Mouse (Mus musculus): ENCODE results near the gene Sertad4. TPM values are rescaled to one million over a fixed set of nuclear protein-coding genes. Genes with fewer than 3 reads are reported as not detected.

Sertad4 gene
- 10 to 100 TPM; 14.4 to 17.9 TPM for total RNA-seq (2021)

GRCm38 (mm10) chr1:192855474-192856230 is at the start of gene Sertad4:
Gene Sertad4, minus strand, starts transcription at chr1:192855756.
- DNase-seq (ENCODE audit: low spot score in 2 of 2) = peak; percentile 28 to 52
- intact Hi-C loops (cut with DNase I) = no loop called here

DNA sequence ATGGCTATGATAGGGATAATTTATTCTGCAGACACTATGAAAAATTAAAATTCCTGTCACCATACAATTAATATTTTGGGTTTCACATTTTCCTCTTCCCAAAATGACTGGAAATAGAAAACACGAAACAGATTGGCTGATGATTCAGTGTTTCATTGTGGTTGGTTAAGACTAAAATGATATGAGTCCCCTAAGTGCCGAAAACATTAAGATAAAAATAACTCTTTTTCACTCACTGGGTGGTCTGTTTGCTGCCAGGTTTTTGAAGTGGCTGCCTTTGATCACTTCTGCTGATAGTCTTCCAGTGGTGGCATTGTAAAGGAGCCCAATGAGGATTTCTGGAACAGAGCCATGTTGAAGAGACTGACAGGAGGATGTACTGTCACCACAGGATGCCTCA is 46.0 kb upstream of the Sertad4 start:
- intact Hi-C loops (cut with DNase I) = no loop called here
- no peak for DNase-seq (ENCODE audit: low spot score in 2 of 2)

GRCm38 (mm10) chr1:192900913-192901312 is 45.4 kb upstream of the Sertad4 start:
- intact Hi-C loops (cut with DNase I) = no loop called here
- DNase-seq (ENCODE audit: low spot score in 2 of 2) = no peak

GRCm38 (mm10) chr1:192898742-192899141 is 43.2 kb upstream of the Sertad4 start:
- DNase-seq (ENCODE audit: low spot score in 2 of 2) = no peak
- intact Hi-C loops (cut with DNase I) = no loop called here

GRCm38 (mm10) chr1:192897218-192897617 is 41.7 kb upstream of the Sertad4 start:
- no peak for DNase-seq (ENCODE audit: low spot score in 2 of 2)
- intact Hi-C loops (cut with DNase I) = no loop called here

DNA sequence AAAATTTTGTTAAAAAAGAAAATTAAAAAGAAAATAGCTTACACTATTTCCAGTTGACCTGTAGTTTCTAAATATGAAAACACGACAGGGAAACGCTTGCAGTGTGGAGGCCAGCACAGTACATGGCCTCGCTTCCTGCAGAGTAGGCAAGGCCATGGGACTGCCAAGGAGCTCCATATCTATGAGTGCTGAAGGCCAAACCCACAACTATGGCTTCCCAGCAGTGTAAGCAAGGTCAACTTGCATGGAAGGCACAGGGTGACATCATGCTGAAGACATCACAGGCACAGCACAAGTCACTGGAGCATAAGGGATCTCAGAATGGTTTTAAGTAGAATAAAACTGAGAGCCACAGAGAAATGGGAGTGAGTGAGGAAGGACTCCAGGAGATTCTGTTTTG is 40.5 kb upstream of the Sertad4 start:
- intact Hi-C loops (cut with DNase I) = no loop called here
- DNase-seq (ENCODE audit: low spot score in 2 of 2) = no peak

- intact Hi-C loops (cut with DNase I) = no loop called here
- no peak for DNase-seq (ENCODE audit: low spot score in 2 of 2)
Observed at GRCm38 (mm10) chr1:192890716-192891115, 35.2 kb upstream of the Sertad4 start.

GRCm38 (mm10) chr1:192882617-192883295 is 27.2 kb upstream of the Sertad4 start:
- DNase-seq (ENCODE audit: low spot score in 2 of 2) = no peak
- intact Hi-C loops (cut with DNase I) = no loop called here

- intact Hi-C loops (cut with DNase I) = no loop called here
- DNase-seq (ENCODE audit: low spot score in 2 of 2) = no peak
Observed at GRCm38 (mm10) chr1:192880130-192880529, 24.6 kb upstream of the Sertad4 start.

GRCm38 (mm10) chr1:192879086-192879580 is 23.6 kb upstream of the Sertad4 start:
- intact Hi-C loops (cut with DNase I) = no loop called here
- DNase-seq (ENCODE audit: low spot score in 2 of 2) = no peak

DNA sequence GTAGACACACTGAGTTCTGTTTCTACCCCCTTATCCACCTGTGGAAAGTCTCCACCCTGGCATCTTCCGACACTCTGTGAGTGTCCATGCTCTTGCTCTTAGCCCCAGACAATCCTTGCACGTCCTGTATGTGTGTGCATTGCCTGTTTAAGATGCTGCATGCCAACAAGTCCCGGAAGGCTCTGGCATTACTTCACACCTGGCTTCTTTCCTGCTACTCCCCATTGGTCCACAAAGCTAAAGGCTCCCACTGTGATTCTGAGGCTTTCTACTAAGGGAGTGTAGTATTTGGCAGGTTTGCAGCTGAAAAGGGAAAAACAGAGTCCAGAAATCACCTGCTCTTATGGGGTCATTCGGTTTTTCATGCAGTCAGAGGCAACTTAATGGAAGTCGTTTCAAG is 17.3 kb upstream of the Sertad4 start:
- DNase-seq (ENCODE audit: low spot score in 2 of 2) = no peak
- intact Hi-C loops (cut with DNase I) = no loop called here

DNA sequence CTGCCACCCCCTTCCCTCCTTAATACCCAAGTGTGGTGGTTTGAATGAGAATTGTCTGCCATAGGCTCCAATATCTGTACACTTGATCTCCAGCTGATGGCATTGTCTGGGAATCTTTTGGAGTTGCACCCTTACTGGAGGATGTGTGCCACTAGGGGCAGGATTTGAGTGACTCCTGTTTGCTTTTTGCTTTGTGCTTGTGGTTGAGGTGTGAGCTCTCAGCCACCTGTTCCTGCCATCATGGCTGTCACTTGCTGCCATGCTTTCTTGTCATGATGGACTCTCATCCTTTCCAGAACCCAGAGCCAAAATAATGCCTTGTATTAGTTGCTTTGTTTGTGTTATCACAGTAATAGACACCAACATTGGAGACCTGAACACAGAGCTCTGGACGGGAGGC is 14.2 kb upstream of the Sertad4 start:
- intact Hi-C loops (cut with DNase I) = no loop called here
- DNase-seq (ENCODE audit: low spot score in 2 of 2) = no peak

- intact Hi-C loops (cut with DNase I) = no loop called here
- DNase-seq (ENCODE audit: low spot score in 2 of 2) = no peak
Observed at GRCm38 (mm10) chr1:192864440-192864839, 8.9 kb upstream of the Sertad4 start.

- no peak for DNase-seq (ENCODE audit: low spot score in 2 of 2)
- intact Hi-C loops (cut with DNase I) = no loop called here
Observed at GRCm38 (mm10) chr1:192861305-192861960, 5.9 kb upstream of the Sertad4 start.

GRCm38 (mm10) chr1:192860273-192860672 is 4.7 kb upstream of the Sertad4 start:
- intact Hi-C loops (cut with DNase I) = no loop called here
- DNase-seq (ENCODE audit: low spot score in 2 of 2) = no peak

- intact Hi-C loops (cut with DNase I) = no loop called here
Observed at GRCm38 (mm10) chr1:192857582-192857981, 2.0 kb upstream of the Sertad4 start.

GRCm38 (mm10) chr1:192856931-192857330 is 1.4 kb upstream of the Sertad4 start:
- intact Hi-C loops (cut with DNase I) = no loop called here
- no peak for DNase-seq (ENCODE audit: low spot score in 2 of 2)

More at GRCm38 (mm10) chr1:192857582-192857981, 2.0 kb upstream of the Sertad4 start:
- DNase-seq (ENCODE audit: low spot score in 2 of 2) = no peak

- intact Hi-C loops (cut with DNase I) = no loop called here
- DNase-seq (ENCODE audit: low spot score in 2 of 2) = no peak
Observed at GRCm38 (mm10) chr1:192856411-192856810, 855 bp upstream of the Sertad4 start.

DNA sequence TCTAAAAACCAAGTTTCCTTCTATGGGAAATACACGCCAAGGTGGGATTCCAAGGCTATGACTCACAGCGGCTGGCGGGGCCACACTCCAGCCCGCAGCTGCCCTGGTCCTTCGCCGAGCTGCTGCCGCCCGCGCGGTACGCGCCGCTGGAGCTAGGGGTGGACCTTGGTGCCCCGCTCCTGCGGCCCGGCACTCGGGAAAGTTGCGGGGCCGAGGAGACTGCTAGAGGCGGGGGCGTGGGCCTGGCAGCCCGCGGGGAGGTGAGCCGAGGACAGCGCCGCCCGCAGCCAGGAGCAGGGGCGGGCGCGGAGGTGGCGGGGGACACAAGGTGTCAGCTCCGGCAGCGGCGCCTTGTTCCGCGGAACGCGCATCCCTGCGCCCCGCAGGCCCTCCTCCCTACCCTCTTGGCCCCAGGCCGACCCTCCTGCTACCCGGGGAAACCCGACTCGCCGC is 711 bp downstream of the Sertad4 start:
- peak; percentile 42 to 47 for DNase-seq (ENCODE audit: low spot score in 2 of 2)
- intact Hi-C loops (cut with DNase I) = loop anchor here (5.0 kb wide), 1 partner anchor 68 kb away; no protein-coding TSS in a partner anchor
